Mouse (Mus musculus) MEL (cell line): Measurements from ENCODE around the gene C1s1.

Experiments
- CTCF ChIP-seq, 3 experiments: IDR thresholded peaks in 2 of 3; conservative IDR thresholded peaks in 1 of 3; 2 replicates each; pipeline ENCODE4 v1.5.1; 2011 to 2012; ENCODE audit warnings: low read length in 3 of 3, low read depth in 2 of 3, mild to moderate bottlenecking in 2 of 3, improper control_type of control experiment in 1 of 3, inconsistent platforms in 1 of 3, mixed read lengths in 1 of 3, moderate library complexity in 1 of 3; ENCODE audit not compliant: control insufficient read depth in 1 of 3, insufficient read depth in 1 of 3, poor library complexity in 1 of 3, severe bottlenecking in 1 of 3
- EP300 ChIP-seq, 2 experiments: IDR thresholded peaks; 2 replicates each; pipeline ENCODE4 v1.6.1; 2011; ENCODE audit warnings: improper control_type of control experiment in 2 of 2, low read length in 2 of 2, low read depth in 1 of 2, mild to moderate bottlenecking in 1 of 2
- HCFC1 ChIP-seq: IDR thresholded peaks from 2 replicates; pipeline ENCODE4 v1.6.1; 2012; ENCODE audit warnings: low read depth, mild to moderate bottlenecking, inconsistent platforms, low read length, improper control_type of control experiment, moderate library complexity
- MAFK ChIP-seq: IDR thresholded peaks from 2 replicates; pipeline ENCODE4 v1.6.1; 2011; ENCODE audit warnings: low read depth, mild to moderate bottlenecking, low read length, improper control_type of control experiment, borderline replicate concordance

GRCm38 (mm10) chr6:124484851-124485250 is 57.3 kb downstream of the C1s1 start:
- TF ChIP-seq CTCF (IDR thresholded peaks at IDR 0.05 in 2 of 3, conservative IDR thresholded peaks at IDR 0.05 in 1 of 3; ENCODE audit: control insufficient read depth in 1 of 3, insufficient read depth in 1 of 3, low read depth in 2 of 3, low read length in 3 of 3, poor library complexity in 1 of 3, severe bottlenecking in 1 of 3): no peak
- TF ChIP-seq HCFC1: no peak
- no peak for TF ChIP-seq MAFK
- no peak for TF ChIP-seq EP300 (IDR thresholded peaks at IDR 0.05; ENCODE audit: low read depth in 1 of 2, low read length in 2 of 2)
